Mouse (Mus musculus) ES-CJ7 (cell line): ENCODE measurements at regions not wholly inside any gene's neighbourhood (a gene's known extent, or its start where the extent isn't known, plus 50 kb on each side); places are given as distances from the start of the nearest gene placed in this dataset.

Experiments used
- DNase-seq: peaks from one replicate; pipeline ENCODE4 v3.0.0; 2011; ENCODE audit warnings: low read depth, low spot score

DNA sequence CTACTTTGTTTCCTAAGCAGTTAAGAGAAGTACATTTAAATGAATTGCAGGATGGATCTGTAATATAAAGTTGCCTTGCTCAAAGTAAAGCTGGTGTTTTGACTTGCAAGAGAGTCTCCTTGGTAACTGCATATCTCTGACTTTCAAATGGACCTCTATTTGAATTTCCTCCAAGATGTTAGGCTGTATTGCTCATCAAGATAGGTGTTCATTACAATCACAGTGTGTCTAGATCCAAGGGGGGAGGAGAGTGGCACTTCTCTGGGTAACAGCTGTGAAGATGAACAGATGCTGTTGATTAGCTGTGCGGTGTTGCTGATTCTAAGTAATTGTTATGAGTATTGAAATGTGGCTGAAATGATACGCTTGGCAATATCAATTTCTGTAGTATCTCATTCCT lies 787.2 kb downstream of the Pom121l12 start:
- DNase-seq = no peak

DNA sequence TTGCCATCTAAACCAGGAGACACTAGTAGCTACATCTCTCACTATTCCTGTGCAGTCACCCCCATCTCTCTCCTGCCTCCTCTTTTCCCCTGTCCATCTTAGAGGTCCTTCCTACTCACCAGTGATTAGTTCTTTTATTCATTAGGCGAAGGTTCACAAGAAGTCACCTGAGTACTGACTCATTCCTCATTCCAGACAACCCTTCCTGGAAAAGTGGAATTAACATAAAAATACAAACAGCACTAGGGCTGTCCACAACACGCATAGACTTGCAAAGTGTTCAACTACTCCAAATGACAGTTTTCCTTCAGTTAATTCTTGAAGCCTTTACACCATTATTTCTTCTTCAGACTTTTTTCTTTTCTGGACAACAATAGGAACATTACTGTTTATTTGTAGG lies 821.7 kb upstream of the Vstm2a start:
- peak; percentile 55 for DNase-seq
